Mouse (Mus musculus) liver, embryonic 16.5 days (tissue): ENCODE measurements around the gene Tnn. TPM values are rescaled to one million over a fixed set of nuclear protein-coding genes. Genes with fewer than 3 reads are reported as not detected.

Experiments used
- ATAC-seq: fragments of 200-750 bp; cut with Nextera tagmentation; 2 replicates; pipeline ENCODE4 v1.8.0; 2017; ENCODE audit warnings: low read depth, mild to moderate bottlenecking, moderate number of reproducible peaks, moderate library complexity
- H3K27ac ChIP-seq: fragments of 300-500 bp; sonication (generic); 2 replicates; pipeline ENCODE4 v1.5.1; 2014; ENCODE audit warnings: mild to moderate bottlenecking, low read length
- H3K27me3 ChIP-seq: fragments of 300-500 bp; sonication (generic); 2 replicates; pipeline ENCODE4 v1.6.1; 2014; ENCODE audit warnings: low read depth, low read length, mixed read lengths; ENCODE audit not compliant: control insufficient read depth, insufficient read depth
- H3K36me3 ChIP-seq: fragments of 300-500 bp; sonication (generic); 2 replicates; pipeline ENCODE4 v1.6.1; 2014; ENCODE audit warnings: mild to moderate bottlenecking; ENCODE audit not compliant: control insufficient read depth, insufficient read depth
- H3K4me1 ChIP-seq: fragments of 300-500 bp; sonication (generic); 2 replicates; pipeline ENCODE4 v1.6.1; 2014; ENCODE audit warnings: low read depth, low read length, mixed read lengths; ENCODE audit not compliant: control insufficient read depth
- H3K4me2 ChIP-seq: fragments of 300-500 bp; sonication (generic); 2 replicates; pipeline ENCODE4 v1.6.1; 2014; ENCODE audit warnings: low read depth, low read length, mixed read lengths
- H3K4me3 ChIP-seq: fragments of 300-500 bp; sonication (generic); 2 replicates; pipeline ENCODE4 v1.5.1; 2014; ENCODE audit warnings: low read depth, mild to moderate bottlenecking, low read length
- H3K9ac ChIP-seq: fragments of 300-500 bp; sonication (generic); 2 replicates; pipeline ENCODE4 v1.6.1; 2014; ENCODE audit warnings: low read depth, low read length
- H3K9me3 ChIP-seq: fragments of 300-500 bp; sonication (generic); replicated peaks from 2 replicates; pipeline ENCODE4 v1.6.1; 2016; ENCODE audit warnings: low read length; ENCODE audit not compliant: control insufficient read depth
- WGBS: fragments of 180-500 bp; shearing (Covaris S2); extraction: QIAGEN DNeasy Blood & Tissue Kit; methylation state at CpG from one replicate; pipeline ENCODE4 v1.1.7; 2014; ENCODE audit not compliant: insufficient replicate concordance; 5-methylcytosine and 5-hydroxymethylcytosine counted together
- polyA plus RNA-seq: library from polyadenylated mRNA; unstranded; fragments of >200 nt; fragmentation: Nextera tagmentation; extraction: Ambion mirVana; gene quantifications from 2 replicates; pipeline ENCODE4 v1.2.1, GENCODE M21; 2015

Tnn gene
- polyA plus RNA-seq, 1 experiment from 2014 or later = 0.05 TPM

GRCm38 (mm10) chr1:160149291-160149906, 4.0 kb downstream of the Tnn start:
- H3K27ac ChIP-seq = no peak overlapping the region
- H3K9me3 ChIP-seq = no peaks in the 10 kb centered on the region
- H3K27me3 ChIP-seq = no peaks in the 10 kb centered on the region
- no peak overlapping the region for H3K4me2 ChIP-seq
- no peak overlapping the region for H3K9ac ChIP-seq
- H3K36me3 ChIP-seq = no peaks in the 10 kb centered on the region
- H3K4me1 ChIP-seq = no peaks in the 10 kb centered on the region
- 55% methylated on average over 11 of the region's 11 CpGs for WGBS
- no peak overlapping the region for H3K4me3 ChIP-seq
- ATAC-seq = no peak

GRCm38 (mm10) chr1:160147274-160147673, 6.1 kb downstream of the Tnn start:
- Histone ChIP-seq H3K4me2 (no peak overlapping the region), H3K9ac (no peak overlapping the region), H3K9me3 (no peaks in the 10 kb centered on the region), H3K27ac (no peak overlapping the region), H3K4me3 (no peak overlapping the region), H3K4me1 (no peaks in the 10 kb centered on the region), H3K36me3 (no peaks in the 10 kb centered on the region), H3K27me3 (no peaks in the 10 kb centered on the region)
- 62% methylated on average over 7 of the region's 7 CpGs for WGBS
- no peak for ATAC-seq

GRCm38 (mm10) chr1:160145606-160146005, 7.8 kb downstream of the Tnn start:
- ATAC-seq = no peak
- no peak overlapping the region for H3K27ac ChIP-seq
- H3K4me2 ChIP-seq = no peak overlapping the region
- H3K4me3 ChIP-seq = no peak overlapping the region
- no peaks in the 10 kb centered on the region for H3K9me3 ChIP-seq
- no peaks in the 10 kb centered on the region for H3K36me3 ChIP-seq
- WGBS = 43% methylated on average over 3 of the region's 3 CpGs
- no peaks in the 10 kb centered on the region for H3K4me1 ChIP-seq
- no peak overlapping the region for H3K9ac ChIP-seq
- H3K27me3 ChIP-seq = no peaks in the 10 kb centered on the region

GRCm38 (mm10) chr1:160144343-160144742, 9.0 kb downstream of the Tnn start:
- ATAC-seq = no peak
- H3K9me3 ChIP-seq = no peaks in the 10 kb centered on the region
- H3K9ac ChIP-seq = no peak overlapping the region
- H3K36me3 ChIP-seq = no peaks in the 10 kb centered on the region
- H3K4me1 ChIP-seq = no peaks in the 10 kb centered on the region
- no peaks in the 10 kb centered on the region for H3K27me3 ChIP-seq
- H3K4me3 ChIP-seq = no peak overlapping the region
- H3K27ac ChIP-seq = no peak overlapping the region
- no peak overlapping the region for H3K4me2 ChIP-seq
- WGBS = 74% methylated on average over 7 of the region's 7 CpGs

GRCm38 (mm10) chr1:160136362-160136890, 17.0 kb downstream of the Tnn start:
- no peak overlapping the region for H3K27ac ChIP-seq

GRCm38 (mm10) chr1:160133464-160134079, 19.8 kb downstream of the Tnn start:
- 46% methylated on average over 4 of the region's 4 CpGs for WGBS
- Histone ChIP-seq H3K4me3 (no peak overlapping the region), H3K27me3 (no peaks in the 10 kb centered on the region), H3K27ac (no peak overlapping the region), H3K4me2 (no peak overlapping the region), H3K36me3 (no peaks in the 10 kb centered on the region), H3K9me3 (no peaks in the 10 kb centered on the region), H3K9ac (no peak overlapping the region), H3K4me1 (no peaks in the 10 kb centered on the region)
- no peak for ATAC-seq

More at GRCm38 (mm10) chr1:160136362-160136890, 17.0 kb downstream of the Tnn start:
- no peak overlapping the region for H3K4me2 ChIP-seq
- ATAC-seq = no peak
- H3K9ac ChIP-seq = no peak overlapping the region
- H3K27me3 ChIP-seq = no peaks in the 10 kb centered on the region
- 63% methylated on average over 7 of the region's 7 CpGs for WGBS
- no peaks in the 10 kb centered on the region for H3K9me3 ChIP-seq
- H3K36me3 ChIP-seq = no peaks in the 10 kb centered on the region
- H3K4me3 ChIP-seq = no peak overlapping the region
- no peaks in the 10 kb centered on the region for H3K4me1 ChIP-seq

GRCm38 (mm10) chr1:160123957-160124356, 29.4 kb downstream of the Tnn start:
- WGBS = 68% methylated on average over 2 of the region's 2 CpGs
- Histone ChIP-seq H3K9ac (no peak overlapping the region), H3K4me3 (no peak overlapping the region), H3K4me1 (no peaks in the 10 kb centered on the region), H3K9me3 (no peaks in the 10 kb centered on the region), H3K4me2 (no peak overlapping the region), H3K36me3 (no peaks in the 10 kb centered on the region), H3K27me3 (no peaks in the 10 kb centered on the region), H3K27ac (no peak overlapping the region)
- no peak for ATAC-seq

- ATAC-seq = no peak
These were observed 44.8 kb downstream of the Tnn start for GRCm38 (mm10) chr1:160108604-160109003.

GRCm38 (mm10) chr1:160105426-160105825, 48.0 kb downstream of the Tnn start:
- no peak overlapping the region for H3K27ac ChIP-seq
- H3K36me3 ChIP-seq = no peaks in the 10 kb centered on the region
- H3K9ac ChIP-seq = no peak overlapping the region
- H3K4me3 ChIP-seq = no peak overlapping the region
- H3K4me2 ChIP-seq = no peak overlapping the region
- ATAC-seq = no peak
- H3K9me3 ChIP-seq = no peaks in the 10 kb centered on the region
- H3K4me1 ChIP-seq = no peaks in the 10 kb centered on the region
- WGBS = 64% methylated on average over 5 of the region's 5 CpGs
- no peaks in the 10 kb centered on the region for H3K27me3 ChIP-seq

More at GRCm38 (mm10) chr1:160108604-160109003, 44.8 kb downstream of the Tnn start:
- Histone ChIP-seq H3K4me2 (no peak overlapping the region), H3K27ac (no peak overlapping the region), H3K9me3 (no peaks in the 10 kb centered on the region), H3K27me3 (no peaks in the 10 kb centered on the region), H3K9ac (no peak overlapping the region), H3K36me3 (no peaks in the 10 kb centered on the region), H3K4me1 (no peaks in the 10 kb centered on the region), H3K4me3 (no peak overlapping the region)
- WGBS = 33% methylated on average over 2 of the region's 2 CpGs
